Mouse (Mus musculus): ENCODE data around the gene Synj2bp. TPM values are rescaled to one million over a fixed set of nuclear protein-coding genes. Genes with fewer than 3 reads are reported as not detected.

Synj2bp gene
- 10.0 TPM for polyA plus RNA-seq (2012; fragmentation: generic; extraction: Trizol)

- Histone ChIP-seq H3K79me2 (ENCODE audit: control insufficient read depth, insufficient read depth) (peaks cover 43% of the 10 kb centered on the region), H3K36me3 (ENCODE audit: control insufficient read depth, insufficient read depth) (no peaks in the 10 kb centered on the region), H3K4me2 (ENCODE audit: low read depth) (peak within 1 kb of the TSS; percentile 86), H3K27me3 (ENCODE audit: control insufficient read depth, insufficient read depth, insufficient read length) (no peaks in the 10 kb centered on the region), H3ac (ENCODE audit: control insufficient read depth, insufficient read length) (peak within 1 kb of the TSS; percentile 10), H3K4me3 (peak within 1 kb of the TSS; percentile 96)
- TF ChIP-seq CEBPB (IDR thresholded peaks at IDR 0.05; ENCODE audit: insufficient read depth, poor library complexity, severe bottlenecking), result no peak
- no peak for TF ChIP-seq SRF (IDR thresholded peaks at IDR 0.05; ENCODE audit: control insufficient read depth, insufficient read length, low read depth)
- peak; percentile 72 for TF ChIP-seq POLR2A (IDR thresholded peaks at IDR 0.05; ENCODE audit: insufficient read length, low read depth)
- TF ChIP-seq TCF12 (IDR thresholded peaks at IDR 0.05; ENCODE audit: insufficient read depth, poor library complexity, severe bottlenecking), result no peak
- peak; percentile 79 for TF ChIP-seq POLR2AphosphoS2 (IDR thresholded peaks at IDR 0.05; ENCODE audit: insufficient read length, low read depth)
Measured at GRCm38 (mm10) chr12:81532316-81533028, at the start of gene Synj2bp, which contains the start of gene Gm20498. Gene Synj2bp, minus strand, starts transcription at chr12:81532911. Gene Gm20498, minus strand, starts transcription at chr12:81532905.

GRCm38 (mm10) chr12:81568374-81568773 is 35.7 kb upstream of the Synj2bp start, which contains the start of gene Adam21:
Gene Adam21, minus strand, starts transcription at chr12:81568474.
- no peak within 1 kb of the TSS for H3ac ChIP-seq (ENCODE audit: control insufficient read depth, insufficient read length)
- H3K36me3 ChIP-seq (ENCODE audit: control insufficient read depth, insufficient read depth), result peaks cover 1% of the 10 kb centered on the region
- TF ChIP-seq SRF (IDR thresholded peaks at IDR 0.05; ENCODE audit: control insufficient read depth, insufficient read length, low read depth) (no peak), MAX (IDR thresholded peaks at IDR 0.05; ENCODE audit: low read depth) (no peak), USF1 (IDR thresholded peaks at IDR 0.05; ENCODE audit: low read depth) (no peak), REST (IDR thresholded peaks at IDR 0.05; ENCODE audit: insufficient read depth, insufficient read length) (no peak), MYOD1 (IDR thresholded peaks at IDR 0.05; ENCODE audit: control insufficient read depth in 1 of 3, insufficient read length in 2 of 3, low read depth in 2 of 3) (no peak), MYOG (IDR thresholded peaks at IDR 0.05; ENCODE audit: control insufficient read depth in 1 of 3, insufficient read depth in 1 of 3, insufficient read length in 2 of 3, low read depth in 2 of 3) (no peak), POLR2AphosphoS2 (IDR thresholded peaks at IDR 0.05; ENCODE audit: insufficient read length, low read depth) (no peak), E2F4 (IDR thresholded peaks at IDR 0.05; ENCODE audit: insufficient read depth) (no peak), CEBPB (IDR thresholded peaks at IDR 0.05; ENCODE audit: insufficient read depth, poor library complexity, severe bottlenecking) (no peak), TCF12 (IDR thresholded peaks at IDR 0.05; ENCODE audit: insufficient read depth, poor library complexity, severe bottlenecking) (no peak), TCF3 (IDR thresholded peaks at IDR 0.05; ENCODE audit: insufficient read length, low read depth) (no peak), POLR2A (IDR thresholded peaks at IDR 0.05; ENCODE audit: insufficient read length, low read depth) (no peak)
- H3K4me2 ChIP-seq (ENCODE audit: low read depth), result no peak within 1 kb of the TSS
- H3K27me3 ChIP-seq (ENCODE audit: control insufficient read depth, insufficient read depth, insufficient read length), result no peaks in the 10 kb centered on the region
- H3K79me2 ChIP-seq (ENCODE audit: control insufficient read depth, insufficient read depth), result no peaks in the 10 kb centered on the region
- H3K4me3 ChIP-seq, result no peak within 1 kb of the TSS

GRCm38 (mm10) chr12:81567931-81568330 is 35.2 kb upstream of the Synj2bp start:
- no peak for TF ChIP-seq CEBPB (IDR thresholded peaks at IDR 0.05; ENCODE audit: insufficient read depth, poor library complexity, severe bottlenecking)
- TF ChIP-seq POLR2A (IDR thresholded peaks at IDR 0.05; ENCODE audit: insufficient read length, low read depth), result no peak
- no peak for TF ChIP-seq MYOD1 (IDR thresholded peaks at IDR 0.05; ENCODE audit: control insufficient read depth in 1 of 3, insufficient read length in 2 of 3, low read depth in 2 of 3)
- no peak for TF ChIP-seq USF1 (IDR thresholded peaks at IDR 0.05; ENCODE audit: low read depth)
- no peak for TF ChIP-seq REST (IDR thresholded peaks at IDR 0.05; ENCODE audit: insufficient read depth, insufficient read length)
- TF ChIP-seq POLR2AphosphoS2 (IDR thresholded peaks at IDR 0.05; ENCODE audit: insufficient read length, low read depth), result no peak
- no peak for TF ChIP-seq SRF (IDR thresholded peaks at IDR 0.05; ENCODE audit: control insufficient read depth, insufficient read length, low read depth)
- no peak for TF ChIP-seq TCF12 (IDR thresholded peaks at IDR 0.05; ENCODE audit: insufficient read depth, poor library complexity, severe bottlenecking)
- TF ChIP-seq MYOG (IDR thresholded peaks at IDR 0.05; ENCODE audit: control insufficient read depth in 1 of 3, insufficient read depth in 1 of 3, insufficient read length in 2 of 3, low read depth in 2 of 3), result no peak
- TF ChIP-seq E2F4 (IDR thresholded peaks at IDR 0.05; ENCODE audit: insufficient read depth), result no peak
- TF ChIP-seq TCF3 (IDR thresholded peaks at IDR 0.05; ENCODE audit: insufficient read length, low read depth), result no peak
- no peak for TF ChIP-seq MAX (IDR thresholded peaks at IDR 0.05; ENCODE audit: low read depth)
- Histone ChIP-seq H3K27me3 (ENCODE audit: control insufficient read depth, insufficient read depth, insufficient read length) (no peaks in the 10 kb centered on the region), H3K4me3 (no peak overlapping the region), H3K4me2 (ENCODE audit: low read depth) (no peak overlapping the region), H3K79me2 (ENCODE audit: control insufficient read depth, insufficient read depth) (no peaks in the 10 kb centered on the region), H3ac (ENCODE audit: control insufficient read depth, insufficient read length) (no peak overlapping the region), H3K36me3 (ENCODE audit: control insufficient read depth, insufficient read depth) (no peaks in the 10 kb centered on the region)

- no peaks in the 10 kb centered on the region for H3K36me3 ChIP-seq (ENCODE audit: control insufficient read depth, insufficient read depth)
- H3K27me3 ChIP-seq (ENCODE audit: control insufficient read depth, insufficient read depth, insufficient read length), result no peaks in the 10 kb centered on the region
- no peak overlapping the region for H3ac ChIP-seq (ENCODE audit: control insufficient read depth, insufficient read length)
- no peaks in the 10 kb centered on the region for H3K79me2 ChIP-seq (ENCODE audit: control insufficient read depth, insufficient read depth)
- H3K4me3 ChIP-seq, result no peak overlapping the region
- H3K4me2 ChIP-seq (ENCODE audit: low read depth), result no peak overlapping the region
- TF ChIP-seq USF1 (IDR thresholded peaks at IDR 0.05; ENCODE audit: low read depth) (no peak), TCF12 (IDR thresholded peaks at IDR 0.05; ENCODE audit: insufficient read depth, poor library complexity, severe bottlenecking) (no peak), SRF (IDR thresholded peaks at IDR 0.05; ENCODE audit: control insufficient read depth, insufficient read length, low read depth) (no peak), POLR2A (IDR thresholded peaks at IDR 0.05; ENCODE audit: insufficient read length, low read depth) (no peak), POLR2AphosphoS2 (IDR thresholded peaks at IDR 0.05; ENCODE audit: insufficient read length, low read depth) (no peak), TCF3 (IDR thresholded peaks at IDR 0.05; ENCODE audit: insufficient read length, low read depth) (no peak), E2F4 (IDR thresholded peaks at IDR 0.05; ENCODE audit: insufficient read depth) (no peak), MYOG (IDR thresholded peaks at IDR 0.05; ENCODE audit: control insufficient read depth in 1 of 3, insufficient read depth in 1 of 3, insufficient read length in 2 of 3, low read depth in 2 of 3) (no peak), MAX (IDR thresholded peaks at IDR 0.05; ENCODE audit: low read depth) (no peak), REST (IDR thresholded peaks at IDR 0.05; ENCODE audit: insufficient read depth, insufficient read length) (no peak), MYOD1 (IDR thresholded peaks at IDR 0.05; ENCODE audit: control insufficient read depth in 1 of 3, insufficient read length in 2 of 3, low read depth in 2 of 3) (no peak), CEBPB (IDR thresholded peaks at IDR 0.05; ENCODE audit: insufficient read depth, poor library complexity, severe bottlenecking) (no peak)
Measured at GRCm38 (mm10) chr12:81564173-81564572, 31.5 kb upstream of the Synj2bp start.
